Mouse (Mus musculus): Measurements from ENCODE around the gene Gm21440. TPM values are rescaled to one million over a fixed set of nuclear protein-coding genes. Genes with fewer than 3 reads are reported as not detected.

Gm21440 gene
- not detected for total RNA-seq (2023)

DNA sequence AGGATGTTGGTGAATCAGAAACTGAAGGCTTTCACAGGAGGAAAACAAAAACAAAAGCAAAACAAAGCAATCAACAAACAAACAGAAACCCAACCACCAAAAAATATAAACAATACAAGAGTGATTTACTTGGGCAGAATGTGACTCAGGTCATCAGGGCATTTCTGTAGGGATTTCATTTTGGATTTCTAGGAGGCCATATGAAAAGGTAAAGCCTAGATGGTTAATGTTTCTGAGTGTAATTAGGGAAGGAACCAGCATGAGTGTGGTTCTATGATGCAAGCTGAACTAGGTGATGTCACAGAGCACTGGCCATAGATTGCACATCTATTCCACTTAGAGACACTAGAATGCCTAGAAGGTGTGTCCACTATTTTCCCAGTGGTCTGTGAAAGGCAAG is at the start of gene Gm21440, which contains the start of gene Gm21454:
Gm21440 (plus strand) TSS at position 301 of the 400 bp plus-strand sequence.
Gm21454 (plus strand) TSS at position 352 of the 400 bp plus-strand sequence.

DNA sequence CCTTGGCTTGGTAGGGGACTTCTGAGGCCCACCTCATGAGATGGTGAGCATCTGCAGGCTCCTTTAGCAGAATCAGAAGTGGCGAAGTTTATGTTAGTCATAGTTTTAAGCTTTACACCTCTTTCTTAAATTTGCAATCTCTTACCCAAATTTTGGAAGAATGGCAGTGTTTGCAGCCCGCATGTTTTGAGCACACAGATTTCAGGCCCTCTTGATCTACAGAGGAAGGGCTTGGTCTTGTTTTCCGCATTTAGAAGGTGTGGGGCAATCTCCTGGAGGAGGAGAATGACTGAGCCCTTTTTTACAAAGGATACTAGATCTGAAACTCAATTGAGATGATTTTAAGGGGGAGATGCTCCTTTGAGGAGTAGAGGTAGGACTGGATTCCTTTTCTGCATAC is 28.4 kb upstream of the Gm21440 start, which contains the start of gene Gm21828:
Gm21828 (minus strand) TSS at position 101 of the 400 bp plus-strand sequence.

Other genes with a start within 250 kb of the Gm21440 start
- gene Gm20807, start 209.5 kb upstream of the Gm21440 start, total RNA-seq (2023) = not detected
- not detected for gene Gm21891, start 118.9 kb upstream of the Gm21440 start, total RNA-seq (2023)
- gene Gm21425, start 90.4 kb upstream of the Gm21440 start, total RNA-seq (2023) = not detected
- gene Gm21828, start 28.5 kb upstream of the Gm21440 start, total RNA-seq (2023) = not detected
- gene Gm21454, start 51 bp downstream of the Gm21440 start, total RNA-seq (2023) = not detected
- not detected for gene Gm21725, start 96.7 kb downstream of the Gm21440 start, total RNA-seq (2023)
- not detected for gene Gm21866, start 213.2 kb downstream of the Gm21440 start, total RNA-seq (2023)
- not detected for gene Gm20773, start 241.6 kb downstream of the Gm21440 start, total RNA-seq (2023)